Mouse (Mus musculus) thymus, adult 2 months (tissue): ENCODE data around the gene Napsa. TPM values are rescaled to one million over a fixed set of nuclear protein-coding genes. Genes with fewer than 3 reads are reported as not detected.

Experiments
- DNase-seq: peaks from one replicate; pipeline ENCODE4 v3.0.0; 2021
- H3K27ac ChIP-seq: fragments of 200-500 bp; 2 replicates; pipeline ENCODE4 v1.5.1; 2012; ENCODE audit warnings: low read length, control low read depth; ENCODE audit not compliant: control insufficient read depth, insufficient read depth
- H3K27me3 ChIP-seq: fragments of 200-500 bp; 2 replicates; pipeline ENCODE4 v1.6.1; 2012; ENCODE audit warnings: mild to moderate bottlenecking, low read length, moderate library complexity, mixed read lengths; ENCODE audit not compliant: control insufficient read depth, insufficient read depth
- H3K36me3 ChIP-seq: fragments of 200-500 bp; 2 replicates; pipeline ENCODE4 v1.6.1; 2012; ENCODE audit warnings: mild to moderate bottlenecking, low read length, moderate library complexity; ENCODE audit not compliant: control insufficient read depth, insufficient read depth
- H3K4me1 ChIP-seq: fragments of 200-500 bp; replicated peaks from 2 replicates; pipeline ENCODE4 v1.6.1; 2012; ENCODE audit warnings: low read length; ENCODE audit not compliant: control insufficient read depth, insufficient read depth
- H3K4me3 ChIP-seq: fragments of 200-500 bp; 2 replicates; pipeline ENCODE4 v1.5.1; 2012; ENCODE audit warnings: mild to moderate bottlenecking, low read length, control low read depth, moderate library complexity; ENCODE audit not compliant: control insufficient read depth, insufficient read depth
- CTCF ChIP-seq: fragments of 200-500 bp; IDR thresholded peaks from 2 replicates; pipeline ENCODE4 v1.5.1; 2012; ENCODE audit warnings: mild to moderate bottlenecking, control low read depth, low read length, moderate library complexity, borderline replicate concordance; ENCODE audit not compliant: control insufficient read depth, poor library complexity, insufficient read depth; ENCODE audit errors: extremely low read depth
- POLR2A ChIP-seq: fragments of 200-500 bp; IDR thresholded peaks from 2 replicates; pipeline ENCODE4 v1.6.1; 2012; ENCODE audit warnings: mild to moderate bottlenecking, low read length, control low read depth, moderate library complexity; ENCODE audit not compliant: control insufficient read depth, poor library complexity, insufficient read depth; ENCODE audit errors: extremely low read depth
- WGBS: fragments of 180-500 bp; shearing (Covaris S2); methylation state at CpG from one replicate; pipeline ENCODE4 v1.1.7; 2018; 5-methylcytosine and 5-hydroxymethylcytosine counted together
- polyA plus RNA-seq: library from polyadenylated mRNA; depleted of rRNA; stranded (reverse); fragments of >200 nt; gene quantifications from 2 replicates; pipeline ENCODE4 v1.2.3, GENCODE M21; 2012

Gene Napsa
- polyA plus RNA-seq, 1 experiment, result 32.0 TPM

GRCm38 (mm10) chr7:44564486-44564885 is 7.7 kb upstream of the Napsa start:
- 94% methylated on average over 10 of the region's 10 CpGs for WGBS
- Histone ChIP-seq H3K27me3 (no peaks in the 10 kb centered on the region), H3K27ac (no peak overlapping the region), H3K4me1 (no peaks in the 10 kb centered on the region), H3K4me3 (no peak overlapping the region), H3K36me3 (no peaks in the 10 kb centered on the region)
- TF ChIP-seq POLR2A (no peak), CTCF (no peak)
- DNase-seq, result no peak

GRCm38 (mm10) chr7:44565414-44565813 is 6.8 kb upstream of the Napsa start:
- Histone ChIP-seq H3K36me3 (no peaks in the 10 kb centered on the region), H3K27me3 (no peaks in the 10 kb centered on the region), H3K27ac (no peak overlapping the region), H3K4me1 (no peaks in the 10 kb centered on the region), H3K4me3 (no peak overlapping the region)
- TF ChIP-seq POLR2A, result no peak
- no peak for TF ChIP-seq CTCF
- WGBS, result 63% methylated on average over 6 of the region's 6 CpGs
- no peak for DNase-seq

GRCm38 (mm10) chr7:44568803-44569202 is 3.4 kb upstream of the Napsa start:
- WGBS, result 87% methylated on average over 9 of the region's 9 CpGs
- no peak for TF ChIP-seq CTCF
- no peak for TF ChIP-seq POLR2A
- Histone ChIP-seq H3K4me3 (no peak overlapping the region), H3K27ac (no peak overlapping the region), H3K27me3 (no peaks in the 10 kb centered on the region), H3K4me1 (no peaks in the 10 kb centered on the region), H3K36me3 (no peaks in the 10 kb centered on the region)
- DNase-seq, result no peak

GRCm38 (mm10) chr7:44570989-44571388 is 1.2 kb upstream of the Napsa start:
- Histone ChIP-seq H3K4me3 (no peak overlapping the region), H3K27me3 (no peaks in the 10 kb centered on the region), H3K36me3 (no peaks in the 10 kb centered on the region), H3K4me1 (no peaks in the 10 kb centered on the region), H3K27ac (no peak overlapping the region)
- TF ChIP-seq POLR2A (no peak), CTCF (no peak)
- WGBS, result 36% methylated on average over 6 of the region's 6 CpGs
- no peak for DNase-seq

GRCm38 (mm10) chr7:44571811-44572210 is 369 bp upstream of the Napsa start:
- no peaks in the 10 kb centered on the region for H3K36me3 ChIP-seq
- H3K27ac ChIP-seq, result no peak overlapping the region
- no peaks in the 10 kb centered on the region for H3K27me3 ChIP-seq
- DNase-seq, result no peak
- WGBS, result 72% methylated on average over 4 of the region's 4 CpGs
- H3K4me1 ChIP-seq, result no peaks in the 10 kb centered on the region
- no peak overlapping the region for H3K4me3 ChIP-seq
- TF ChIP-seq POLR2A (no peak), CTCF (no peak)

GRCm38 (mm10) chr7:44572956-44573484 is 840 bp downstream of the Napsa start:
- 55% methylated on average over 5 of the region's 5 CpGs for WGBS
- Histone ChIP-seq H3K36me3 (no peaks in the 10 kb centered on the region), H3K27ac (no peak overlapping the region), H3K4me1 (no peaks in the 10 kb centered on the region), H3K4me3 (no peak overlapping the region), H3K27me3 (no peaks in the 10 kb centered on the region)
- no peak for DNase-seq
- no peak for TF ChIP-seq POLR2A

- no peak overlapping the region for H3K27ac ChIP-seq
- no peak for DNase-seq
- H3K36me3 ChIP-seq, result no peaks in the 10 kb centered on the region
- no peak overlapping the region for H3K4me3 ChIP-seq
- TF ChIP-seq CTCF, result no peak
- TF ChIP-seq POLR2A, result no peak
- WGBS, result 86% methylated on average over 5 of the region's 5 CpGs
- H3K4me1 ChIP-seq, result no peaks in the 10 kb centered on the region
- no peaks in the 10 kb centered on the region for H3K27me3 ChIP-seq
Observed at GRCm38 (mm10) chr7:44576333-44576844, 4.2 kb downstream of the Napsa start.
